Mouse (Mus musculus) liver, adult 2 months (tissue): ENCODE measurements around the gene Gpr142. TPM values are rescaled to one million over a fixed set of nuclear protein-coding genes. Genes with fewer than 3 reads are reported as not detected.

Experiments
- DNase-seq: peaks from one replicate; pipeline ENCODE4 v3.0.0-alpha.2; 2011; ENCODE audit warnings: low read depth, low spot score; ENCODE audit errors: extremely low read depth
- H3K27ac ChIP-seq: fragments of 200-500 bp; replicated peaks from 2 replicates; pipeline ENCODE4 v1.5.1; 2012; ENCODE audit warnings: low read depth, mild to moderate bottlenecking, control low read depth, inconsistent platforms, low read length; ENCODE audit not compliant: insufficient read depth
- H3K27me3 ChIP-seq: fragments of 200-500 bp; 2 replicates; pipeline ENCODE4 v1.6.1; 2012; ENCODE audit warnings: mild to moderate bottlenecking, moderate library complexity, low read length, inconsistent platforms; ENCODE audit not compliant: control insufficient read depth, insufficient read depth
- H3K36me3 ChIP-seq: fragments of 200-500 bp; 2 replicates; pipeline ENCODE4 v1.6.1; 2012; ENCODE audit warnings: low read length, inconsistent platforms; ENCODE audit not compliant: control insufficient read depth, insufficient read depth
- H3K4me1 ChIP-seq: fragments of 200-500 bp; 2 replicates; pipeline ENCODE4 v1.6.1; 2011; ENCODE audit warnings: low read length; ENCODE audit not compliant: control insufficient read depth, insufficient read depth
- H3K4me3 ChIP-seq: fragments of 200-500 bp; 2 replicates; pipeline ENCODE4 v1.5.1; 2011; ENCODE audit warnings: low read depth, mild to moderate bottlenecking, control low read depth, low read length, moderate library complexity; ENCODE audit not compliant: insufficient read depth
- H3K79me2 ChIP-seq: fragments of 200-500 bp; 2 replicates; pipeline ENCODE4 v1.6.1; 2012; ENCODE audit warnings: inconsistent platforms, mild to moderate bottlenecking, low read length, moderate library complexity; ENCODE audit not compliant: control insufficient read depth, insufficient read depth
- H3K9ac ChIP-seq: fragments of 200-500 bp; 2 replicates; pipeline ENCODE4 v1.6.1; 2012; ENCODE audit warnings: low read depth, mild to moderate bottlenecking, control low read depth, inconsistent platforms, low read length
- CTCF ChIP-seq: fragments of 200-500 bp; IDR thresholded peaks from 2 replicates; pipeline ENCODE4 v1.5.1; 2011; ENCODE audit warnings: low read depth, low read length, control low read depth
- POLR2A ChIP-seq: fragments of 200-500 bp; IDR thresholded peaks from 2 replicates; pipeline ENCODE4 v1.6.1; 2011; ENCODE audit warnings: low read length, control low read depth; ENCODE audit not compliant: insufficient read depth; ENCODE audit errors: extremely low read depth
- WGBS: fragments of 180-500 bp; shearing (Covaris S2); methylation state at CpG from one replicate; pipeline ENCODE4 v1.1.7; 2018; 5-methylcytosine and 5-hydroxymethylcytosine counted together
- polyA plus RNA-seq: library from polyadenylated mRNA; depleted of rRNA; stranded (reverse); fragments of >200 nt; gene quantifications from 2 replicates; pipeline ENCODE4 v1.2.3, GENCODE M21; 2012
- total RNA-seq: library from RNA; depleted of rRNA; stranded (reverse); fragments of >200 nt; gene quantifications from 2 replicates; pipeline ENCODE4 v1.2.3, GENCODE M21; 2014

Gene Gpr142
- total and polyA plus RNA-seq, 2 experiments = not detected

DNA sequence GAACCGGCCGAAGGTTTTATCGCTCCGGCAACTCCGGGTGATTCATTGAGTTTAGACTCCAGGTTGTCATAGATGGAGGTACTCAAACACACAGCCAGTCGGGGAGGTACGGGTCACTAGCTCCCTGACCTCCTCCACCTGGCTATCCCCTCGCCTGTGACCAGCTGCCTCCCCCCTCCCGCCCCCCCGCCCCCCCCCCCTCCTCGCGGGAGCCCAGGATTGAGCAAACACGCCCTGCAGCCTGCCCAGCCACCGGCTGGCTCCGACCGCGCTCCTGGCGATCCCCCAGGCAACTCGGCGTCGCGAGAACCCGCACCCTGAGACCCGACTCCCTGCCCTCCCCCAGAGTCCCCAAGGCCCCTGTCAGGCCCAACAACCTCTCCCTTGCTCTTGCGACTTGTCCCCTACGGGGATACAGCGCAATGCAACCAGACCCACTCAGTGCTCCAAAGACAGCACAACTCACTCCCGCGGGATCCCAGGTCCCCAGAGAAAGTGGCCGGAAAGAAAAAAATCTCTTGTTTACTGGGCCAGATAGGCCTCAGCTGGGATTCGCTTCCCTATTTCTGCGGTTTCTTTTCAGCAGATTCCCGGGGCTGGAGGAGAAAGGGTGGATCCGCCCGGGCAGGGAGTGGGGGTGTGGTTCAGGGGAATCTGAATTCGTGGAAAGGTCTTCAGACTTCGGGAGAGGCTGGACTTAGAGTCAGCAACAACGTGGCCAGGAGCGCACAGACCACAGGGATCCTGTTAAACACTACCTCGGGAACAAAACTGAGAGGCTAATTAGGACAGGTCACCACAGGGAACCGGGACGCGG, 51.9 kb downstream of the Gpr142 start, which contains the start of gene Gprc5c:
Gene Gprc5c (plus strand): TSS at position 701 of the 817 bp plus-strand sequence.
- DNase-seq = peak; percentile 70
- H3K27ac ChIP-seq = peak within 1 kb of the TSS; percentile 92
- peaks cover 17% of the 10 kb centered on the region for H3K79me2 ChIP-seq
- H3K4me1 ChIP-seq = peaks cover 18% of the 10 kb centered on the region
- peak within 1 kb of the TSS; percentile 73 for H3K4me3 ChIP-seq
- WGBS = 2% methylated on average over 39 of the region's 43 CpGs
- TF ChIP-seq CTCF (no peak), POLR2A (0 out of 2 replicates have a peak, but pooled peaks have one; percentile 24)
- H3K36me3 ChIP-seq = no peaks in the 10 kb centered on the region
- H3K9ac ChIP-seq = peak within 1 kb of the TSS; percentile 85
- no peaks in the 10 kb centered on the region for H3K27me3 ChIP-seq

DNA sequence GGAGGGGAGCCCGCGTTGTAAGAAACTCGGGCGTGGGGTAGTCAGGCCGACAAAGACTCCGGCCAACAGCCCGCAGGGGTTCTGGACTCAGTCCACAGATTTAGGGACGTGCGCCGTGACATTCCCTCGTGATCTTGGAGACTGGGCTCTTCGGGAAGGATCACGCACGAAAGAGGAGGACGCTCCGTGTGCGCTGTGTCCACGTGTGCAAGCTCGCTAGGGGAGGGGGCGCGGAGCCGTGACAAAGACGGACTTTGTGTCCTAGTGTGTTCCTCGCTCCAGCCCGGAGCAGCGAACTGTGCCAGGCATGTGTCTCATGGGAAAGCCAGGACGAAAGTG, 52.5 kb downstream of the Gpr142 start:
- H3K27me3 ChIP-seq = no peaks in the 10 kb centered on the region
- H3K27ac ChIP-seq = peak overlapping the region; percentile 92
- H3K4me3 ChIP-seq = peak overlapping the region; percentile 73
- no peaks in the 10 kb centered on the region for H3K36me3 ChIP-seq
- peaks cover 17% of the 10 kb centered on the region for H3K79me2 ChIP-seq
- no peak for DNase-seq
- H3K9ac ChIP-seq = peak overlapping the region; percentile 85
- under 1% methylated on average over 27 of the region's 27 CpGs for WGBS
- no peak for TF ChIP-seq CTCF
- no peak for TF ChIP-seq POLR2A
- peaks cover 20% of the 10 kb centered on the region for H3K4me1 ChIP-seq

DNA sequence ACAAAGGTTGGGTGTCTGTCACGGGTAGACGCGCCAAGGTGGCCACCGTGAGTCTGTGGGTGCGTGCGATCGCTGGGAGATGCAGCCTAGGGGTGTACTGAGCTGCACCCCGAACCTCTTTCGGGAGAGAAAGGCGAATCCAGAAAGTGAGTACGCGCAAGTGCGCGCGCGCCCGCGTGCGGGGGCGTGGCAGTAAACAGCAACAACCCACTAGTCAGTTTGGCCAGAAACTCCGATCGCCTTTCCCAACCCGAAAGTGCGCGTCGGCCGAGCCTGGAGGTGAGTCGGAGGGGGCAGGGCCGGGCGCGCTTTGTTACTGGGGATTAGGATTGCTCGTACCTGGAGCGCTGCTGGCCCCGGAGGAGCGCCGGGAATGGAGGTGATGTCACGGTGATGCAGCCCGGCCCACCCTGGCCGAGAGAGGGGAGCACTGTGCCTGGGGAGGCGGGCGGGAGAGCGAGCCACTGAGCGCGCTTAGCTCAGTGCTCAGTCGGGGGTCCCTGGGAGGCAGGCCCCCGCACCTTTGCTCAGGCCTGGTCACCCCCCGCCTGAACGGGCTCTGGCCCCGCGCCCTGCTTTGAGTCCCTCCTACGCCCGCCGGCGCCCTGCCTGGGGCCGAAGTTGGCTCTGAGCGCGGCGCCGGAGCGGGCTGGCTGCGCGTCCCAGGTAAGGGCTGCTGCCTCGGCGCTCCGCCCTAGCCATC, 53.0 kb downstream of the Gpr142 start:
- Histone ChIP-seq H3K9ac (peak overlapping the region; percentile 85), H3K27ac (peak overlapping the region; percentile 92), H3K36me3 (no peaks in the 10 kb centered on the region), H3K4me1 (peaks cover 24% of the 10 kb centered on the region), H3K4me3 (peak overlapping the region; percentile 73), H3K79me2 (peaks cover 17% of the 10 kb centered on the region), H3K27me3 (no peaks in the 10 kb centered on the region)
- WGBS = under 1% methylated on average over 65 of the region's 65 CpGs
- TF ChIP-seq CTCF = no peak
- peak; percentile 51 for TF ChIP-seq POLR2A
- DNase-seq = peak; percentile 89

DNA sequence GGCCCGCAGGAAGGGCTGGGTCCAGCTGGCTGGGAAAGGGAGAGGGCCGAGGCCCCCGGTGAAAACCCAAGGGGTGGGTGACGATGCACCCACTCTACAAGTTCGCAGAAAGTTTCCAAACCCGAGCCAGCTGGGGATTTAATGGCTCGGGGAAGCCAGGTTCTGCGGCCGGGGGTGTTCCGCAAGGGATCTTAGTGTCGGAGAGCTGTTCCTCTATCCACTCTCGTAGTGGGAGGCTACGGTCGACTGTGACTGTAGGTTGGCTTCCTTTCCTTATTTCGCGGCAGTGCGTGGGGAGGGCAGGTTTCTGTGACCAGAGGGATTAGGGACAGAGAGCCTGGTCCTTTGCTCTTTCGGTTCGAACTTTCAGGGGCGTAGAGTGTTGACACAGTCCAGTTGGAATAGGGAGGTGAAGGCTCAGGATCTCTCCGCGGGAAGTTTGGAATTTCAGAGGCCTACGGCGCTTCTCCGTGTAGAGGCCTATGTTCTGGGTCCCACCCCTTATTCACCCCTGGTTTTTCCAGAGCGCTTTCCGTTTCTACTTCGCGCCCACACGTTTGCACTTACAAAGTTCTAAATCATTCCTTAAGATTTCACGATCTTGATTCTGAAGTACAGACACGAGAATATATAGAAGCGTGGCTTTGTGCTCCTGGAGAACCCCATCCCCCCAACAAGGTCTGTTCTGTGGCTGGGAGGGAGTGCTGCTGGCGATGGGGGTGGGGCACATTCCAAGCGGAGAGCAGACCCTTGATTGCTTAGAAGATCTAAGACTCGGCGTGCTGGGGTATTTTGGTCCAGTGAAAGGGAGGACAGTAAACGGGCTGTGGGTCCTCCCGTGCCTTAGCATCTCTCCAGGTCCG, 53.8 kb downstream of the Gpr142 start:
- peaks cover 28% of the 10 kb centered on the region for H3K4me1 ChIP-seq
- H3K27ac ChIP-seq = peak overlapping the region; percentile 92
- DNase-seq = peak; percentile 80
- no peaks in the 10 kb centered on the region for H3K27me3 ChIP-seq
- H3K9ac ChIP-seq = peak overlapping the region; percentile 85
- TF ChIP-seq POLR2A (no peak), CTCF (no peak)
- H3K4me3 ChIP-seq = peak overlapping the region; percentile 73
- WGBS = 2% methylated on average over 40 of the region's 40 CpGs
- peaks cover 21% of the 10 kb centered on the region for H3K79me2 ChIP-seq
- no peaks in the 10 kb centered on the region for H3K36me3 ChIP-seq

DNA sequence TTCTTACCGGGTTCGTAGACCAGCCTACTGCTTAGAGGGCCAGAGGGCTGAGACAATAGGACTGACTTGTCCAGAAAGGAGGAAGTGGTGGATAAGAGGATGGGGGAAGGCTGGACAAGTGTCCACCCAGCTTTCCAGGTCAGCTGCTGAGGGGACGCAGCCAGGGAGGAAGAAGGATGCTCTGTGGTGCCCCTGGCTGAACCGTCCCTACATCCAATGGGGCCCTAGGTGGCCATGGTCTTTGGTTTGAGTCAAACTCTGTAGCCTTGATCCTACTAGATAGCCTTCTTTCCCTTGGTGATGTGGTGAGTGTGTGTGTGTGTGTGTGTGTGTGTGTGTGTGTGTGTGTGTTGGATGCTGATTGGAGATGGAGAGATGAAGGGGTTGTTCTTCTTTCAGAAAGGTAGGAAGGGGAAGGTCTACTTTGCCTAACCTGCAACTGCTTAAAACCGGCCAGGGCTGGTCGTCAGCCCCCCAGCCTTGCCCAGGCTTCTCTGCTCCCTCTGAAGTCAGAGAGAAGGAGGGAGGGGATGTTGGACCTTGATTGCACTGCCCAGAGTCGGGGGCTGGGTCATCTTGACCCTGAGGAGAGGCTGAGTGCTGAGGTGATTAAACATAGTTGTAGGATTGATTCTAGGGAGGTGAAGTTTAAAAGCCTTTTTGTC, 54.6 kb downstream of the Gpr142 start:
- H3K4me1 ChIP-seq = peaks cover 28% of the 10 kb centered on the region
- H3K36me3 ChIP-seq = no peaks in the 10 kb centered on the region
- H3K79me2 ChIP-seq = peaks cover 24% of the 10 kb centered on the region
- H3K9ac ChIP-seq = peak overlapping the region; percentile 85
- H3K4me3 ChIP-seq = peak overlapping the region; percentile 73
- H3K27ac ChIP-seq = peak overlapping the region; percentile 92
- DNase-seq = no peak
- 26% methylated on average over 7 of the region's 7 CpGs for WGBS
- TF ChIP-seq POLR2A (no peak), CTCF (no peak)
- no peaks in the 10 kb centered on the region for H3K27me3 ChIP-seq
